22 mouse cellular contexts compared by ENCODE assay signal in genomic region chr6:113351161-113351560, GRCm38 (mm10). TPM values are rescaled to one million over a fixed set of nuclear protein-coding genes. Genes with fewer than 3 reads are reported as not detected.
DNase-seq lines count a peak whose midpoint lies in the region; ATAC-seq and TF ChIP-seq lines count a peak whose summit lies in the region.
"Had no signal": no experiment of that assay in that cellular context is flagged by ENCODE, and none has a peak within 500 bp of the region (broad histone marks: within the 10 kb centered on the region; RNA-seq: fewer than 3 reads in every experiment).

No protein-coding gene starts in this region.

- TF ChIP-seq EP300 in liver, postnatal 0 days (IDR thresholded peaks at IDR 0.05; ENCODE audit: low read depth): no peak

- no peak for ATAC-seq in liver, postnatal 0 days
- ATAC-seq in liver, embryonic 12.5 days: no peak
- peak; percentile 7; the same call in 1 of the 2 replicates for ATAC-seq in megakaryocyte, adult 5-6 weeks (ENCODE audit: poor library complexity, severe bottlenecking)
- no peak for ATAC-seq in forebrain, embryonic 12.5 days (ENCODE audit: low FRiP score)
- ATAC-seq: forebrain, embryonic 13.5 days; hindbrain, postnatal 0 days had no signal

- no peak overlapping the region for H3K9ac ChIP-seq in liver, postnatal 0 days (replicated peaks)
- H3K9ac ChIP-seq in liver, embryonic 12.5 days: no peak overlapping the region
- no peak overlapping the region for H3K9ac ChIP-seq in forebrain, embryonic 12.5 days
- H3K9ac ChIP-seq: embryonic facial prominence, embryonic 13.5 days; forebrain, embryonic 13.5 days; hindbrain, embryonic 13.5 days had no signal

- H3K4me1 ChIP-seq in liver, postnatal 0 days (ENCODE audit: insufficient read depth): no peaks in the 10 kb centered on the region
- H3K4me1 ChIP-seq in liver, embryonic 12.5 days: peaks cover 8% of the 10 kb centered on the region; the same call in 1 of the 2 replicates
- no peaks in the 10 kb centered on the region for H3K4me1 ChIP-seq in forebrain, embryonic 12.5 days
- H3K4me1 ChIP-seq in limb, embryonic 10.5 days: no peaks in the 10 kb centered on the region
- H3K4me1 ChIP-seq: embryonic facial prominence, embryonic 13.5 days; forebrain, embryonic 13.5 days; heart, embryonic 10.5 days; hindbrain, embryonic 13.5 days had no signal

- H3K36me3 ChIP-seq in liver, postnatal 0 days (replicated peaks; ENCODE audit: insufficient read depth, low read length): no peaks in the 10 kb centered on the region
- no peaks in the 10 kb centered on the region for H3K36me3 ChIP-seq in liver, embryonic 12.5 days
- no peaks in the 10 kb centered on the region for H3K36me3 ChIP-seq in forebrain, embryonic 12.5 days (replicated peaks)
- H3K36me3 ChIP-seq in limb, embryonic 10.5 days: no peaks in the 10 kb centered on the region
- H3K36me3 ChIP-seq: embryonic facial prominence, embryonic 13.5 days; G1E; heart, embryonic 10.5 days; hindbrain, embryonic 13.5 days had no signal

- no peak for TF ChIP-seq CTCF in liver, postnatal 0 days (IDR thresholded peaks at IDR 0.05; ENCODE audit: low read depth)

- H3K4me3 ChIP-seq in liver, postnatal 0 days (ENCODE audit: low read depth, low read length): no peak overlapping the region
- no peak overlapping the region for H3K4me3 ChIP-seq in liver, embryonic 12.5 days
- no peak overlapping the region for H3K4me3 ChIP-seq in forebrain, embryonic 12.5 days (replicated peaks)
- H3K4me3 ChIP-seq in limb, embryonic 10.5 days: no peak overlapping the region
- H3K4me3 ChIP-seq: embryonic facial prominence, embryonic 13.5 days; forebrain, embryonic 13.5 days; heart, embryonic 10.5 days; hindbrain, embryonic 13.5 days had no signal

- DNase-seq in liver, postnatal 0 days: no peak
- peak; percentile 35 for DNase-seq in ZHBTc4 (ENCODE audit: low read depth, low spot score)
- no peak for DNase-seq in cerebellum, adult 9-10 months
- no peak for DNase-seq in limb, embryonic 10.5 days (ENCODE audit: low spot score)
- DNase-seq: adrenal gland, adult 2 months; adrenal gland, postnatal 25 days; cerebellum, adult 11 months; cerebellum, adult 9-11 months; cerebellum, postnatal 36 days; gastrocnemius, postnatal 36 days; heart, adult 18-20 months; heart, postnatal 10 days had no signal

- H3K27me3 ChIP-seq in liver, postnatal 0 days (ENCODE audit: insufficient read depth, low read length): no peaks in the 10 kb centered on the region
- H3K27me3 ChIP-seq in liver, embryonic 12.5 days (replicated peaks): 0 out of 2 replicates have a peak, but pooled peaks cover 5% of the 10 kb centered on the region
- H3K27me3 ChIP-seq in forebrain, embryonic 12.5 days: no peaks in the 10 kb centered on the region
- no peaks in the 10 kb centered on the region for H3K27me3 ChIP-seq in limb, embryonic 10.5 days (ENCODE audit: low read depth, poor library complexity, severe bottlenecking)
- H3K27me3 ChIP-seq: CH12.LX; embryonic facial prominence, embryonic 13.5 days; forebrain, embryonic 13.5 days; hindbrain, embryonic 13.5 days had no signal

- 74% methylated on average over 1 of the region's 1 CpGs for WGBS in liver, postnatal 0 days (ENCODE audit: insufficient replicate concordance)
- 76% methylated on average over 1 of the region's 1 CpGs for WGBS in liver, embryonic 12.5 days (ENCODE audit: insufficient replicate concordance)
- 82% methylated on average over 1 of the region's 1 CpGs for WGBS in forebrain, embryonic 12.5 days
- 91% methylated on average over 1 of the region's 1 CpGs for WGBS in limb, embryonic 10.5 days

- no peak overlapping the region for H3K4me2 ChIP-seq in liver, postnatal 0 days (ENCODE audit: low read depth, low read length)
- no peak overlapping the region for H3K4me2 ChIP-seq in liver, embryonic 12.5 days
- H3K4me2 ChIP-seq in forebrain, embryonic 12.5 days: no peak overlapping the region
- H3K4me2 ChIP-seq: embryonic facial prominence, embryonic 13.5 days; forebrain, embryonic 13.5 days; hindbrain, embryonic 13.5 days had no signal

- H3K9me3 ChIP-seq in liver, postnatal 0 days (ENCODE audit: low read length): no peaks in the 10 kb centered on the region
- no peaks in the 10 kb centered on the region for H3K9me3 ChIP-seq in liver, embryonic 12.5 days (replicated peaks)
- H3K9me3 ChIP-seq in forebrain, embryonic 12.5 days: no peaks in the 10 kb centered on the region
- H3K9me3 ChIP-seq in limb, embryonic 10.5 days (replicated peaks): no peaks in the 10 kb centered on the region
- H3K9me3 ChIP-seq: embryonic facial prominence, embryonic 13.5 days; forebrain, embryonic 13.5 days; G1E; heart, embryonic 10.5 days; hindbrain, embryonic 13.5 days had no signal

- H3K27ac ChIP-seq in liver, postnatal 0 days (ENCODE audit: low read depth): 0 out of 2 replicates have a peak overlapping the region, but pooled peaks have one; percentile 30
- H3K27ac ChIP-seq in liver, embryonic 12.5 days: no peak overlapping the region
- no peak overlapping the region for H3K27ac ChIP-seq in forebrain, embryonic 12.5 days
- no peak overlapping the region for H3K27ac ChIP-seq in limb, embryonic 10.5 days
- H3K27ac ChIP-seq: embryonic facial prominence, embryonic 13.5 days; forebrain, embryonic 13.5 days; heart, embryonic 10.5 days; hindbrain, embryonic 13.5 days; hindbrain, postnatal 0 days had no signal

RNA-seq across cellular contexts. Expression of gene Camk1, which starts 7.4 kb away (rescaled TPM):
- polyA plus RNA-seq in liver, postnatal 0 days (2015; fragmentation: Nextera tagmentation; extraction: Ambion mirVana): 17.9 and 18.1 TPM in 2 replicates
- 31.5 TPM in 2 replicates for polyA plus RNA-seq in liver, embryonic 12.5 days (2016; fragmentation: Nextera tagmentation; extraction: Ambion mirVana)
- total RNA-seq in megakaryocyte, adult 5-6 weeks (2015): 31.8 and 39.6 TPM in 2 replicates
- 57.6 and 68.3 TPM in 2 replicates for total RNA-seq in megakaryocyte, adult 5-6 weeks (2017)
- polyA plus RNA-seq in forebrain, embryonic 12.5 days (2016; fragmentation: Nextera tagmentation; extraction: Ambion mirVana): 57.9 and 59.1 TPM in 2 replicates
- polyA plus RNA-seq in limb, embryonic 10.5 days (2016; fragmentation: Nextera tagmentation; extraction: Ambion mirVana): 41.3 and 53.9 TPM in 2 replicates

RNA-seq across cellular contexts. Expression of gene Ogg1, which starts 24.4 kb away (rescaled TPM):
- 3.8 and 4.2 TPM in 2 replicates for polyA plus RNA-seq in liver, postnatal 0 days (2015; fragmentation: Nextera tagmentation; extraction: Ambion mirVana)
- polyA plus RNA-seq in liver, embryonic 12.5 days (2016; fragmentation: Nextera tagmentation; extraction: Ambion mirVana): 8.7 and 9.1 TPM in 2 replicates
- 10.6 and 12.0 TPM in 2 replicates for total RNA-seq in megakaryocyte, adult 5-6 weeks (2015)
- total RNA-seq in megakaryocyte, adult 5-6 weeks (2017): 5.5 and 10.3 TPM in 2 replicates
- 13.6 and 13.7 TPM in 2 replicates for polyA plus RNA-seq in forebrain, embryonic 12.5 days (2016; fragmentation: Nextera tagmentation; extraction: Ambion mirVana)
- polyA plus RNA-seq in limb, embryonic 10.5 days (2016; fragmentation: Nextera tagmentation; extraction: Ambion mirVana): 19.1 and 19.5 TPM in 2 replicates

RNA-seq across cellular contexts. Expression of gene Tada3, which starts 26.5 kb away (rescaled TPM):
- polyA plus RNA-seq in liver, postnatal 0 days (2015; fragmentation: Nextera tagmentation; extraction: Ambion mirVana): 11.1 and 11.9 TPM in 2 replicates
- polyA plus RNA-seq in liver, embryonic 12.5 days (2016; fragmentation: Nextera tagmentation; extraction: Ambion mirVana): 29.2 and 33.3 TPM in 2 replicates
- total RNA-seq in megakaryocyte, adult 5-6 weeks (2015): 20.1 and 23.6 TPM in 2 replicates
- 14.1 and 15.9 TPM in 2 replicates for total RNA-seq in megakaryocyte, adult 5-6 weeks (2017)
- polyA plus RNA-seq in forebrain, embryonic 12.5 days (2016; fragmentation: Nextera tagmentation; extraction: Ambion mirVana): 67.6 and 70.7 TPM in 2 replicates
- 47.2 and 53.4 TPM in 2 replicates for polyA plus RNA-seq in limb, embryonic 10.5 days (2016; fragmentation: Nextera tagmentation; extraction: Ambion mirVana)

RNA-seq across cellular contexts. Expression of gene Arpc4, which starts 26.8 kb away (rescaled TPM):
- 188 and 198 TPM in 2 replicates for polyA plus RNA-seq in liver, postnatal 0 days (2015; fragmentation: Nextera tagmentation; extraction: Ambion mirVana)
- 275 and 294 TPM in 2 replicates for polyA plus RNA-seq in liver, embryonic 12.5 days (2016; fragmentation: Nextera tagmentation; extraction: Ambion mirVana)
- total RNA-seq in megakaryocyte, adult 5-6 weeks (2015): 255 and 284 TPM in 2 replicates
- 427 and 451 TPM in 2 replicates for total RNA-seq in megakaryocyte, adult 5-6 weeks (2017)
- 327 and 333 TPM in 2 replicates for polyA plus RNA-seq in forebrain, embryonic 12.5 days (2016; fragmentation: Nextera tagmentation; extraction: Ambion mirVana)
- polyA plus RNA-seq in limb, embryonic 10.5 days (2016; fragmentation: Nextera tagmentation; extraction: Ambion mirVana): 383 and 393 TPM in 2 replicates

RNA-seq across cellular contexts. Expression of gene Ttll3, which starts 37.9 kb away (rescaled TPM):
- 0.38 and 0.83 TPM in 2 replicates for polyA plus RNA-seq in liver, postnatal 0 days (2015; fragmentation: Nextera tagmentation; extraction: Ambion mirVana)
- 1.1 and 1.3 TPM in 2 replicates for polyA plus RNA-seq in liver, embryonic 12.5 days (2016; fragmentation: Nextera tagmentation; extraction: Ambion mirVana)
- total RNA-seq in megakaryocyte, adult 5-6 weeks (2015): 6.2 and 7.2 TPM in 2 replicates
- 7.7 and 9.9 TPM in 2 replicates for total RNA-seq in megakaryocyte, adult 5-6 weeks (2017)
- 6.5 and 7.0 TPM in 2 replicates for polyA plus RNA-seq in forebrain, embryonic 12.5 days (2016; fragmentation: Nextera tagmentation; extraction: Ambion mirVana)
- 2.7 and 4.1 TPM in 2 replicates for polyA plus RNA-seq in limb, embryonic 10.5 days (2016; fragmentation: Nextera tagmentation; extraction: Ambion mirVana)
